Mouse (Mus musculus): ENCODE results near the gene Plpp1.

GRCm38 (mm10) chr13:112853710-112854316 is 53.2 kb downstream of the Plpp1 start:
- TF ChIP-seq CTCF (IDR thresholded peaks at IDR 0.05; ENCODE audit: extremely low read depth, insufficient read depth, insufficient read length, insufficient replicate concordance): no peak
- no peak for TF ChIP-seq POLR2A (IDR thresholded peaks at IDR 0.05; ENCODE audit: low read depth, low read length)

All from spleen, adult 2 months (tissue).